Mouse (Mus musculus) heart, embryonic 14.5 days (tissue): ENCODE data around the gene Bhlhb9. TPM values are rescaled to one million over a fixed set of nuclear protein-coding genes. Genes with fewer than 3 reads are reported as not detected.
"Not testable (repeated sequence)": the region's sequence is repeated elsewhere in the genome, so short reads cannot be mapped to it uniquely, and the experiment has no call there.

Experiments used
- ATAC-seq: fragments of 200-750 bp; cut with Nextera tagmentation; 2 replicates; pipeline ENCODE4 v1.8.0; 2017; ENCODE audit warnings: low read depth, moderate TSS enrichment; ENCODE audit not compliant: insufficient number of reproducible peaks, insufficient read depth, low FRiP score
- H3K27ac ChIP-seq, 2 experiments: fragments of 200-500 bp in 1 of 2; fragments of 300-500 bp in 1 of 2; sonication (generic) in 1 of 2; replicated peaks in 1 of 2; 2 replicates each; pipeline ENCODE4 v1.5.1; 2012 to 2014; ENCODE audit warnings: low read depth in 2 of 2, low read length in 2 of 2, control low read depth in 1 of 2, mild to moderate bottlenecking in 1 of 2, mixed read lengths in 1 of 2; ENCODE audit not compliant: control insufficient read depth in 1 of 2, insufficient read depth in 1 of 2
- H3K27me3 ChIP-seq: fragments of 300-500 bp; sonication (generic); 2 replicates; pipeline ENCODE4 v1.6.1; 2014; ENCODE audit warnings: mild to moderate bottlenecking, low read length, control low read depth; ENCODE audit not compliant: control insufficient read depth, insufficient read depth
- H3K36me3 ChIP-seq: fragments of 300-500 bp; sonication (generic); 2 replicates; pipeline ENCODE4 v1.6.1; 2014; ENCODE audit warnings: mild to moderate bottlenecking, control low read depth, low read length, mixed read lengths; ENCODE audit not compliant: control insufficient read depth, insufficient read depth
- H3K4me1 ChIP-seq, 2 experiments: fragments of 200-500 bp in 1 of 2; fragments of 300-500 bp in 1 of 2; sonication (generic) in 1 of 2; 2 replicates each; pipeline ENCODE4 v1.6.1; 2012 to 2014; ENCODE audit warnings: low read length in 2 of 2, control low read depth in 1 of 2, mixed read lengths in 1 of 2; ENCODE audit not compliant: control insufficient read depth in 2 of 2, insufficient read depth in 2 of 2
- H3K4me2 ChIP-seq: fragments of 300-500 bp; sonication (generic); 2 replicates; pipeline ENCODE4 v1.6.1; 2014; ENCODE audit warnings: mild to moderate bottlenecking, low read length
- H3K4me3 ChIP-seq, 2 experiments: fragments of 200-500 bp in 1 of 2; fragments of 300-500 bp in 1 of 2; sonication (generic) in 1 of 2; 2 replicates each; pipeline ENCODE4 v1.5.1; 2012 to 2014; ENCODE audit warnings: low read length in 2 of 2, mild to moderate bottlenecking in 2 of 2, control low read depth in 1 of 2, low read depth in 1 of 2, moderate library complexity in 1 of 2; ENCODE audit not compliant: control insufficient read depth in 1 of 2, insufficient read depth in 1 of 2
- H3K9ac ChIP-seq: fragments of 300-500 bp; sonication (generic); 2 replicates; pipeline ENCODE4 v1.6.1; 2014; ENCODE audit warnings: mild to moderate bottlenecking, low read length
- H3K9me3 ChIP-seq: fragments of 300-500 bp; sonication (generic); 2 replicates; pipeline ENCODE4 v1.6.1; 2016; ENCODE audit warnings: low read length, control low read depth; ENCODE audit not compliant: control insufficient read depth
- WGBS: fragments of 180-500 bp; shearing (Covaris S2); extraction: QIAGEN DNeasy Blood & Tissue Kit; methylation state at CpG from one replicate; pipeline ENCODE4 v1.1.7; 2014; 5-methylcytosine and 5-hydroxymethylcytosine counted together
- polyA plus RNA-seq: library from polyadenylated mRNA; unstranded; fragments of >200 nt; fragmentation: Nextera tagmentation; extraction: Ambion mirVana; gene quantifications from 2 replicates; pipeline ENCODE4 v1.2.1, GENCODE M21; 2014

The Bhlhb9 gene
- 64.4 and 65.9 TPM in 2 replicates for polyA plus RNA-seq

GRCm38 (mm10) chrX:135797212-135797644, at the start of gene Bhlhb9:
Bhlhb9 (plus strand) TSS chrX:135797594.
- Histone ChIP-seq H3K4me3 (peak within 1 kb of the TSS; percentile 60 to 71), H3K4me2 (peak within 1 kb of the TSS; percentile 64), H3K27ac (0 out of 4 replicates have a peak within 1 kb of the TSS, but pooled peaks of 1 of the 2 experiments have one; percentile 47), H3K36me3 (peaks cover 33% of the 10 kb centered on the region), H3K9ac (peak within 1 kb of the TSS; percentile 73)
- H3K27me3 ChIP-seq, ATAC-seq, H3K4me1 ChIP-seq, H3K9me3 ChIP-seq: not testable (repeated sequence)
- WGBS: 10% methylated on average over 3 of the region's 5 CpGs

- H3K9me3 ChIP-seq: no peaks in the 10 kb centered on the region
- no peaks in the 10 kb centered on the region for H3K27me3 ChIP-seq
- no peak overlapping the region for H3K4me3 ChIP-seq
- H3K4me2 ChIP-seq: no peak overlapping the region
- no peak overlapping the region for H3K9ac ChIP-seq
- no peaks in the 10 kb centered on the region for H3K4me1 ChIP-seq
- peaks cover 36% of the 10 kb centered on the region for H3K36me3 ChIP-seq
- ATAC-seq: no peak
- no peak overlapping the region for H3K27ac ChIP-seq
- 0% methylated on average over 2 of the region's 2 CpGs for WGBS
Observed at GRCm38 (mm10) chrX:135752832-135753231, 44.6 kb upstream of the Bhlhb9 start.

DNA sequence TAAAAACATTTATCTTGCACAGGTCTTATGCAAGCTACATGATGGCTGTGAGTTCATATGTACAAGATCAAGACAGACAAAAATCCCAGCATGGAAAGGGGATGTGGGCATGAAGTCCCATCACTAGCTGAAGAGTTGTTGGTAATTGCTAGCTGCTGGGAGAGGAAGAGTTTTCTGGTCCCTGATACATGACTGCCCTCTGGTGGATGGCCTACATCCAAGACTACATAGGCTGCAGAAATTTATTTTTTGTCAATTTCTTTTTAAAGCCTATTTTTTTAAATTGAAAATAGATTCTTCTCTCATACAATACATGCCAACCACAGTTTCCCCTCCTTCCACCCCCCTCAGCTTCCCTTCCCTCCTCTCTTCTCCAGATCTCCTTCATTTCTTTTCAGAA, 35.7 kb upstream of the Bhlhb9 start:
- peaks cover 23% of the 10 kb centered on the region for H3K36me3 ChIP-seq
- no peak overlapping the region for H3K4me2 ChIP-seq
- H3K27me3 ChIP-seq: no peaks in the 10 kb centered on the region
- no peaks in the 10 kb centered on the region for H3K4me1 ChIP-seq
- no peak for ATAC-seq
- H3K9me3 ChIP-seq: no peaks in the 10 kb centered on the region
- H3K27ac ChIP-seq: no peak overlapping the region
- no peak overlapping the region for H3K9ac ChIP-seq
- H3K4me3 ChIP-seq: no peak overlapping the region

DNA sequence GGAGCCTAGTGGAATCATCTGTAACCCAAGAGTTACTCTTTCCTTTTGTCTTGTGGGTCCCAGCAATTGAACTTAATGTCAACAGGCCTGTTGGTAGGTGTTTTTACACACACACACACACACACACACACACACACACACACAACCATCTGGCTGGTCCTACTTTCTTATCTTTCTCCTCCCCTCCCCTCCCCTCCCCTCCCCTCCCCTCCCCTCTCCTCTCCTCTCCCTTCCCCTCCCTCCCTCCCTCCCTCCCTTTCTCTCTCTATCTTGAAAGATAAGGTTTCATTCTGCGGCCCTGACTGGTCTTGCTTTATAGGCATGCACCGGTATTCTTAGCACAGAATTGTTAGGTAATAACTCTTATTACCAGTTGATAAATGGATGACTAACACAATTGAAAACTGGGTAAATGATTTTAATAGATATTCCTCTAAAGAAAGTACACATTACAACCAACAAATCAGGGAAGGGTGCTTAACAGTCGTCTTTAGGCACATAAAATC, 29.3 kb upstream of the Bhlhb9 start:
- WGBS: 29% methylated on average over 3 of the region's 3 CpGs
- Histone ChIP-seq H3K4me1 (0 out of 4 replicates have a peak, but pooled peaks cover 0 to 2% of the 10 kb centered on the region in 2 experiments), H3K27me3 (no peaks in the 10 kb centered on the region), H3K4me2 (no peak overlapping the region), H3K4me3 (no peak overlapping the region), H3K36me3 (0 out of 2 replicates have a peak, but pooled peaks cover 5% of the 10 kb centered on the region), H3K27ac (no peak overlapping the region), H3K9ac (no peak overlapping the region), H3K9me3 (no peaks in the 10 kb centered on the region)
- no peak for ATAC-seq

GRCm38 (mm10) chrX:135768565-135768964, 28.8 kb upstream of the Bhlhb9 start:
- no peaks in the 10 kb centered on the region for H3K9me3 ChIP-seq
- H3K4me2 ChIP-seq: no peak overlapping the region
- H3K36me3 ChIP-seq: 0 out of 2 replicates have a peak, but pooled peaks cover 4% of the 10 kb centered on the region
- H3K4me3 ChIP-seq: no peak overlapping the region
- no peaks in the 10 kb centered on the region for H3K27me3 ChIP-seq
- no peak overlapping the region for H3K27ac ChIP-seq
- ATAC-seq: no peak
- WGBS: 47% methylated on average over 2 of the region's 2 CpGs
- H3K4me1 ChIP-seq: 0 out of 4 replicates have a peak, but pooled peaks cover 0 to 2% of the 10 kb centered on the region in 2 experiments
- no peak overlapping the region for H3K9ac ChIP-seq

DNA sequence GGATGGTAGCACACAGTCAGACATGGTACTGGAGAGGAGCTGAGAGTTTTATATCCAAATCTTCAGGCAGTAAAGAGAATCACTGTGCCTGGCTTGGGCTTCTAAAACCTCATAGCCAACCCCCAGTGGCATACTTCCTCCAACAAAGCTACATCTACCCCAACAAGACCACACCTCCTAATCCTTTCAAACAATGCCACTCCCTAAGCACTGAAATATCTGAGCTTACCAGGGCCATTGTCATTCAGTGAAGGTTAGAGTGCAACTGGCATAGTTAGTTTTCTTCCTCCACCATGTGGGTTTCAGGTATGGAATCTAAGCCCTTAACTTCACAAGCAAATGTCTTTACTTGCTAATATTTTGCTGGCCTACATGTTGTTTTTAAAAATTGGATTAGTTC, 5.9 kb upstream of the Bhlhb9 start:
- H3K4me3 ChIP-seq: no peak overlapping the region
- ATAC-seq: no peak
- no peaks in the 10 kb centered on the region for H3K9me3 ChIP-seq
- no peak overlapping the region for H3K27ac ChIP-seq
- H3K27me3 ChIP-seq: no peaks in the 10 kb centered on the region
- no peak overlapping the region for H3K9ac ChIP-seq
- H3K4me1 ChIP-seq: peaks cover 0 to 4% of the 10 kb centered on the region in 2 experiments; a peak in 1 of 4 replicates
- no peak overlapping the region for H3K4me2 ChIP-seq
- no peaks in the 10 kb centered on the region for H3K36me3 ChIP-seq

- 76% methylated on average over 6 of the region's 6 CpGs for WGBS
Observed at GRCm38 (mm10) chrX:135792326-135792725, 5.1 kb upstream of the Bhlhb9 start.

More at GRCm38 (mm10) chrX:135792326-135792725, 5.1 kb upstream of the Bhlhb9 start:
- no peaks in the 10 kb centered on the region for H3K36me3 ChIP-seq
- no peak overlapping the region for H3K27ac ChIP-seq
- H3K9ac ChIP-seq: no peak overlapping the region
- H3K4me3 ChIP-seq: no peak overlapping the region
- peaks cover 0 to 4% of the 10 kb centered on the region in 2 experiments; a peak in 1 of 4 replicates for H3K4me1 ChIP-seq
- H3K27me3 ChIP-seq: no peaks in the 10 kb centered on the region
- H3K4me2 ChIP-seq: no peak overlapping the region
- ATAC-seq: no peak
- no peaks in the 10 kb centered on the region for H3K9me3 ChIP-seq
